Mouse (Mus musculus) limb, embryonic 12.5 days (tissue): ENCODE data around the gene Ccer2. TPM values are rescaled to one million over a fixed set of nuclear protein-coding genes. Genes with fewer than 3 reads are reported as not detected.
A peak's percentile ranks its signal among the peaks of the same experiment; 100 is the strongest.

Experiments
- ATAC-seq: fragments of 200-750 bp; cut with Nextera tagmentation; 2 replicates; pipeline ENCODE4 v1.8.0; 2017; ENCODE audit warnings: low read depth, moderate TSS enrichment; ENCODE audit not compliant: insufficient number of reproducible peaks, insufficient read depth, low FRiP score, low TSS enrichment
- H3K27ac ChIP-seq: fragments of 300-500 bp; sonication (generic); 2 replicates; pipeline ENCODE4 v1.5.1; 2016; ENCODE audit warnings: mild to moderate bottlenecking, moderate library complexity
- H3K27me3 ChIP-seq: fragments of 300-500 bp; sonication (generic); 2 replicates; pipeline ENCODE4 v1.6.1; 2016; ENCODE audit warnings: mild to moderate bottlenecking, moderate library complexity
- H3K36me3 ChIP-seq: fragments of 300-500 bp; sonication (generic); 2 replicates; pipeline ENCODE4 v1.6.1; 2016; ENCODE audit warnings: mild to moderate bottlenecking, moderate library complexity
- H3K4me1 ChIP-seq: fragments of 300-500 bp; sonication (generic); replicated peaks from 2 replicates; pipeline ENCODE4 v1.6.1; 2016
- H3K4me2 ChIP-seq: fragments of 300-500 bp; sonication (generic); 2 replicates; pipeline ENCODE4 v1.6.1; 2016; ENCODE audit warnings: mild to moderate bottlenecking, moderate library complexity
- H3K4me3 ChIP-seq: fragments of 300-500 bp; sonication (generic); replicated peaks from 2 replicates; pipeline ENCODE4 v1.5.1; 2016; ENCODE audit warnings: mild to moderate bottlenecking
- H3K9ac ChIP-seq: fragments of 300-500 bp; sonication (generic); replicated peaks from 2 replicates; pipeline ENCODE4 v1.6.1; 2016; ENCODE audit warnings: mild to moderate bottlenecking, moderate library complexity
- H3K9me3 ChIP-seq: fragments of 300-500 bp; sonication (generic); 2 replicates; pipeline ENCODE4 v1.6.1; 2016; ENCODE audit warnings: mild to moderate bottlenecking, moderate library complexity
- WGBS: fragments of 180-500 bp; shearing (Covaris S2); methylation state at CpG from one replicate; pipeline ENCODE4 v1.1.7; 2016; 5-methylcytosine and 5-hydroxymethylcytosine counted together
- polyA plus RNA-seq: library from polyadenylated mRNA; unstranded; fragments of >200 nt; fragmentation: Nextera tagmentation; extraction: Ambion mirVana; gene quantifications from 2 replicates; pipeline ENCODE4 v1.2.1, GENCODE M21; 2016

Ccer2 gene
- polyA plus RNA-seq, 1 experiment from 2014 or later: 0.24 TPM

GRCm38 (mm10) chr7:28806869-28807268 is 50.9 kb downstream of the Ccer2 start:
- H3K27me3 ChIP-seq: no peaks in the 10 kb centered on the region
- no peak for ATAC-seq
- 82% methylated on average over 4 of the region's 4 CpGs for WGBS
- H3K4me2 ChIP-seq: no peak overlapping the region
- peaks cover 34% of the 10 kb centered on the region for H3K4me1 ChIP-seq
- H3K9ac ChIP-seq: no peak overlapping the region
- H3K9me3 ChIP-seq: no peaks in the 10 kb centered on the region
- no peak overlapping the region for H3K4me3 ChIP-seq
- H3K36me3 ChIP-seq: peaks cover 2% of the 10 kb centered on the region
- no peak overlapping the region for H3K27ac ChIP-seq

GRCm38 (mm10) chr7:28807641-28808220 is 51.8 kb downstream of the Ccer2 start:
- Histone ChIP-seq H3K36me3 (peaks cover 11% of the 10 kb centered on the region), H3K4me3 (peak overlapping the region; percentile 83), H3K4me1 (peaks cover 34% of the 10 kb centered on the region), H3K27ac (peak overlapping the region; percentile 100), H3K4me2 (peak overlapping the region; percentile 91), H3K9ac (peak overlapping the region; percentile 95), H3K9me3 (no peaks in the 10 kb centered on the region), H3K27me3 (no peaks in the 10 kb centered on the region)
- no peak for ATAC-seq
- 34% methylated on average over 6 of the region's 8 CpGs for WGBS

DNA sequence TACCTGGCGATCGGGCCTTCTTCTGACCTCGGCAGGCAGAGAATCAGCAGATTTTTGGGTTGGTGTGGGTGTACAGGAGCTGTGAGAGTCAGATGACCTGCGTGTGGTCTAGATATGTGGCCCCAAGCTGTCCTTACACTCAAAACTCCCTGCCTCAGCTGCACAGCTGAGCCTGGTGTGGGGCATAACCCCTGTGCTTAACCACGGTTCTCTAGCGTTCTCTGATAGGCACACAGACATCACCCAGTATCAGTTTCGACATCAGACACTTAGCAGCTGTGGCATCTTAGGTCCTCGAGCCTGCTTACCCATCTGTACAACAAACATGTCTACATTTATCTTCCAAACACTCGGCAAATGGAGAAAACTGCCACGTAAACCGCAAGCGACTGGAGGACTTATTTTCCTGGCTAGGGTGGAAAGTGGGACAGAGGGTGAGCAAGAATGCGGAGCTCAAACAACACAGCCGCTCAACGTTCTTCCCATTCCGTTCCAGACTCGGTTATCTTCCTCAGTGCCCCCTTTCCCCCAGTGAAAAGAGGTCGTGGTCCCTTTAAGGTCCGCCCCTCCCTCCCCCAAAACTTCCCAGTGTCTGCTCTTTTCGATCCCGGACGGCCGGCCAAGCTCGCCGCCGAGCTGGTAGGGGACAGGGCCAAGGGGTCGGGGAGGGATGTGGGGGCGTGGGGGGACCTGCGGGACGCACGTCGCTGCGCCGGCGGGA is 52.4 kb downstream of the Ccer2 start, which contains the start of gene Hnrnpl:
TSS of gene Hnrnpl (plus strand) at position 321 of the 721 bp plus-strand sequence.
- Histone ChIP-seq H3K27me3 (no peaks in the 10 kb centered on the region), H3K9me3 (no peaks in the 10 kb centered on the region), H3K27ac (peak within 1 kb of the TSS; percentile 100), H3K36me3 (peaks cover 17% of the 10 kb centered on the region), H3K9ac (peak within 1 kb of the TSS; percentile 95), H3K4me2 (peak within 1 kb of the TSS; percentile 91), H3K4me1 (peaks cover 34% of the 10 kb centered on the region), H3K4me3 (peak within 1 kb of the TSS; percentile 83)
- ATAC-seq: peak; percentile 3
- 5% methylated on average over 35 of the region's 35 CpGs for WGBS

Other genes with a start within 250 kb of the Ccer2 start
- not detected in 2 replicates for gene Ifnl2, start 245.7 kb upstream of the Ccer2 start, polyA plus RNA-seq
- gene Ifnl3, start 233.3 kb upstream of the Ccer2 start, polyA plus RNA-seq: not detected in 2 replicates
- gene Sycn, start 215.3 kb upstream of the Ccer2 start, polyA plus RNA-seq: not detected in 2 replicates
- gene Nccrp1, start 208.9 kb upstream of the Ccer2 start, polyA plus RNA-seq: not detected in 2 replicates
- 30.5 and 36.0 TPM in 2 replicates for gene Samd4b, start 158.0 kb upstream of the Ccer2 start, polyA plus RNA-seq
- 42.4 and 44.1 TPM in 2 replicates for gene Pak4, start 158.0 kb upstream of the Ccer2 start, polyA plus RNA-seq
- gene Acp7, start 124.8 kb upstream of the Ccer2 start, polyA plus RNA-seq: not detected in 2 replicates
- 4.9 and 6.4 TPM in 2 replicates for gene Fbxo27, start 63.3 kb upstream of the Ccer2 start, polyA plus RNA-seq
- 24.0 TPM in 2 replicates for gene Fbxo17, start 39.4 kb upstream of the Ccer2 start, polyA plus RNA-seq
- 125 and 131 TPM in 2 replicates for gene Mrps12, start 14.4 kb upstream of the Ccer2 start, polyA plus RNA-seq
- gene Sars2, start 14.2 kb upstream of the Ccer2 start, polyA plus RNA-seq: 32.4 and 33.1 TPM in 2 replicates
- gene Sirt2, start 10.6 kb downstream of the Ccer2 start, polyA plus RNA-seq: 70.8 and 76.9 TPM in 2 replicates
- 37.4 and 40.8 TPM in 2 replicates for gene Nfkbib, start 11.3 kb downstream of the Ccer2 start, polyA plus RNA-seq
- 2.3 and 3.1 TPM in 2 replicates for gene Rinl, start 32.8 kb downstream of the Ccer2 start, polyA plus RNA-seq
- 347 and 425 TPM in 2 replicates for gene Hnrnpl, start 52.4 kb downstream of the Ccer2 start, polyA plus RNA-seq
- gene Ech1, start 69.0 kb downstream of the Ccer2 start, polyA plus RNA-seq: 111 and 114 TPM in 2 replicates
- 4.9 and 6.7 TPM in 2 replicates for gene Lgals4, start 77.7 kb downstream of the Ccer2 start, polyA plus RNA-seq
- 3.4 and 4.8 TPM in 2 replicates for gene Lgals7, start 107.7 kb downstream of the Ccer2 start, polyA plus RNA-seq
- gene Capn12, start 125.2 kb downstream of the Ccer2 start, polyA plus RNA-seq: 0.26 and 0.29 TPM in 2 replicates
- 269 and 283 TPM in 2 replicates for gene Actn4, start 206.2 kb downstream of the Ccer2 start, polyA plus RNA-seq
- 438 and 440 TPM in 2 replicates for gene Eif3k, start 225.7 kb downstream of the Ccer2 start, polyA plus RNA-seq
- 10.9 and 11.9 TPM in 2 replicates for gene Map4k1, start 225.9 kb downstream of the Ccer2 start, polyA plus RNA-seq